Mouse (Mus musculus) liver, embryonic 16.5 days (tissue): ENCODE measurements around the gene Coq10b. TPM values are rescaled to one million over a fixed set of nuclear protein-coding genes. Genes with fewer than 3 reads are reported as not detected.
A peak's percentile ranks its signal among the peaks of the same experiment; 100 is the strongest.

Experiments
- ATAC-seq: fragments of 200-750 bp; cut with Nextera tagmentation; 2 replicates; pipeline ENCODE4 v1.8.0; 2017; ENCODE audit warnings: low read depth, mild to moderate bottlenecking, moderate number of reproducible peaks, moderate library complexity
- H3K27ac ChIP-seq: fragments of 300-500 bp; sonication (generic); 2 replicates; pipeline ENCODE4 v1.5.1; 2014; ENCODE audit warnings: mild to moderate bottlenecking, low read length
- H3K27me3 ChIP-seq: fragments of 300-500 bp; sonication (generic); 2 replicates; pipeline ENCODE4 v1.6.1; 2014; ENCODE audit warnings: low read depth, low read length, mixed read lengths; ENCODE audit not compliant: control insufficient read depth, insufficient read depth
- H3K36me3 ChIP-seq: fragments of 300-500 bp; sonication (generic); 2 replicates; pipeline ENCODE4 v1.6.1; 2014; ENCODE audit warnings: mild to moderate bottlenecking; ENCODE audit not compliant: control insufficient read depth, insufficient read depth
- H3K4me1 ChIP-seq: fragments of 300-500 bp; sonication (generic); 2 replicates; pipeline ENCODE4 v1.6.1; 2014; ENCODE audit warnings: low read depth, low read length, mixed read lengths; ENCODE audit not compliant: control insufficient read depth
- H3K4me2 ChIP-seq: fragments of 300-500 bp; sonication (generic); 2 replicates; pipeline ENCODE4 v1.6.1; 2014; ENCODE audit warnings: low read depth, low read length, mixed read lengths
- H3K4me3 ChIP-seq: fragments of 300-500 bp; sonication (generic); 2 replicates; pipeline ENCODE4 v1.5.1; 2014; ENCODE audit warnings: low read depth, mild to moderate bottlenecking, low read length
- H3K9ac ChIP-seq: fragments of 300-500 bp; sonication (generic); 2 replicates; pipeline ENCODE4 v1.6.1; 2014; ENCODE audit warnings: low read depth, low read length
- H3K9me3 ChIP-seq: fragments of 300-500 bp; sonication (generic); replicated peaks from 2 replicates; pipeline ENCODE4 v1.6.1; 2016; ENCODE audit warnings: low read length; ENCODE audit not compliant: control insufficient read depth
- whole genome bisulfite sequencing: fragments of 180-500 bp; shearing (Covaris S2); extraction: QIAGEN DNeasy Blood & Tissue Kit; methylation state at CpG from one replicate; pipeline ENCODE4 v1.1.7; 2014; ENCODE audit not compliant: insufficient replicate concordance; 5-methylcytosine and 5-hydroxymethylcytosine counted together
- polyA plus RNA-seq: library from polyadenylated mRNA; unstranded; fragments of >200 nt; fragmentation: Nextera tagmentation; extraction: Ambion mirVana; gene quantifications from 2 replicates; pipeline ENCODE4 v1.2.1, GENCODE M21; 2015

Gene Coq10b
- polyA plus RNA-seq, 1 experiment from 2014 or later: 12.0 TPM

- no peaks in the 10 kb centered on the region for H3K27me3 ChIP-seq
- H3K4me3 ChIP-seq: no peak overlapping the region
- H3K4me1 ChIP-seq: peaks cover 11% of the 10 kb centered on the region
- peak; percentile 87 for ATAC-seq
- 23% methylated on average over 5 of the region's 5 CpGs for WGBS
- H3K9ac ChIP-seq: no peak overlapping the region
- no peak overlapping the region for H3K4me2 ChIP-seq
- peaks cover 19% of the 10 kb centered on the region for H3K36me3 ChIP-seq
- H3K9me3 ChIP-seq: no peaks in the 10 kb centered on the region
- peak overlapping the region; percentile 79; the same call in 1 of the 2 replicates for H3K27ac ChIP-seq
Observed at GRCm38 (mm10) chr1:55075652-55076394, 23.3 kb downstream of the Coq10b start.

GRCm38 (mm10) chr1:55076395-55076743 lies 23.8 kb downstream of the Coq10b start:
- no peaks in the 10 kb centered on the region for H3K27me3 ChIP-seq
- H3K27ac ChIP-seq: no peak overlapping the region
- H3K9me3 ChIP-seq: no peaks in the 10 kb centered on the region
- H3K4me1 ChIP-seq: peaks cover 11% of the 10 kb centered on the region
- no peak for ATAC-seq
- H3K4me3 ChIP-seq: no peak overlapping the region
- no peak overlapping the region for H3K9ac ChIP-seq
- peaks cover 24% of the 10 kb centered on the region for H3K36me3 ChIP-seq
- no peak overlapping the region for H3K4me2 ChIP-seq

- WGBS: 80% methylated on average over 2 of the region's 2 CpGs
- Histone ChIP-seq H3K27ac (peak overlapping the region; percentile 10; the same call in 1 of the 2 replicates), H3K4me1 (peaks cover 11% of the 10 kb centered on the region), H3K4me3 (no peak overlapping the region), H3K36me3 (peaks cover 27% of the 10 kb centered on the region), H3K9me3 (no peaks in the 10 kb centered on the region), H3K4me2 (no peak overlapping the region), H3K9ac (no peak overlapping the region), H3K27me3 (no peaks in the 10 kb centered on the region)
- no peak for ATAC-seq
Observed at GRCm38 (mm10) chr1:55076849-55077516, 24.4 kb downstream of the Coq10b start.

GRCm38 (mm10) chr1:55079677-55080076 lies 27.1 kb downstream of the Coq10b start:
- 87% methylated on average over 4 of the region's 4 CpGs for WGBS
- Histone ChIP-seq H3K4me1 (peaks cover 10% of the 10 kb centered on the region), H3K9me3 (no peaks in the 10 kb centered on the region), H3K27me3 (no peaks in the 10 kb centered on the region), H3K4me2 (no peak overlapping the region), H3K4me3 (no peak overlapping the region), H3K9ac (no peak overlapping the region), H3K36me3 (peaks cover 47% of the 10 kb centered on the region), H3K27ac (no peak overlapping the region)
- ATAC-seq: no peak

- ATAC-seq: no peak
- no peak overlapping the region for H3K4me2 ChIP-seq
- no peaks in the 10 kb centered on the region for H3K9me3 ChIP-seq
- H3K27ac ChIP-seq: no peak overlapping the region
- 48% methylated on average over 1 of the region's 1 CpGs for WGBS
- H3K27me3 ChIP-seq: no peaks in the 10 kb centered on the region
- H3K9ac ChIP-seq: no peak overlapping the region
- peaks cover 9% of the 10 kb centered on the region for H3K4me1 ChIP-seq
- no peak overlapping the region for H3K4me3 ChIP-seq
- H3K36me3 ChIP-seq: peaks cover 47% of the 10 kb centered on the region
Observed at GRCm38 (mm10) chr1:55082106-55082505, 29.5 kb downstream of the Coq10b start.

- peak overlapping the region; percentile 90; the same call in 1 of the 2 replicates for H3K9ac ChIP-seq
- no peak for ATAC-seq
- H3K27me3 ChIP-seq: no peaks in the 10 kb centered on the region
- H3K4me2 ChIP-seq: peak overlapping the region; percentile 96
- no peaks in the 10 kb centered on the region for H3K9me3 ChIP-seq
- peaks cover 31% of the 10 kb centered on the region for H3K36me3 ChIP-seq
- H3K27ac ChIP-seq: no peak overlapping the region
- WGBS: 28% methylated on average over 7 of the region's 7 CpGs
- peaks cover 12% of the 10 kb centered on the region for H3K4me1 ChIP-seq
- peak overlapping the region; percentile 88 for H3K4me3 ChIP-seq
Observed at GRCm38 (mm10) chr1:55085781-55086366, 33.3 kb downstream of the Coq10b start.

- ATAC-seq: peak; percentile 2; the same call in 1 of the 2 replicates
- peak overlapping the region; percentile 88 for H3K4me3 ChIP-seq
- WGBS: 0% methylated on average over 13 of the region's 13 CpGs
- H3K36me3 ChIP-seq: peaks cover 28% of the 10 kb centered on the region
- H3K9ac ChIP-seq: peak overlapping the region; percentile 90
- no peaks in the 10 kb centered on the region for H3K9me3 ChIP-seq
- H3K4me1 ChIP-seq: peaks cover 14% of the 10 kb centered on the region
- H3K27me3 ChIP-seq: no peaks in the 10 kb centered on the region
- peak overlapping the region; percentile 94 for H3K27ac ChIP-seq
- H3K4me2 ChIP-seq: peak overlapping the region; percentile 96
Observed at GRCm38 (mm10) chr1:55086868-55087400, 34.4 kb downstream of the Coq10b start.

GRCm38 (mm10) chr1:55087401-55087904 lies 34.9 kb downstream of the Coq10b start:
- Histone ChIP-seq H3K4me1 (peaks cover 14% of the 10 kb centered on the region), H3K9me3 (no peaks in the 10 kb centered on the region), H3K27ac (peak overlapping the region; percentile 94), H3K4me2 (peak overlapping the region; percentile 96), H3K9ac (peak overlapping the region; percentile 90), H3K36me3 (peaks cover 23% of the 10 kb centered on the region), H3K4me3 (peak overlapping the region; percentile 88), H3K27me3 (no peaks in the 10 kb centered on the region)
- WGBS: 1% methylated on average over 48 of the region's 57 CpGs
- peak; percentile 25 for ATAC-seq
